Mouse (Mus musculus) spleen, adult 2 months (tissue): ENCODE measurements around the gene Tbc1d10a.

Source experiments
- CTCF ChIP-seq: fragments of 200-500 bp; IDR thresholded peaks from 2 replicates; pipeline ENCODE4 v1.5.1; 2011; ENCODE audit warnings: mild to moderate bottlenecking, inconsistent platforms; ENCODE audit not compliant: insufficient read depth, insufficient read length, insufficient replicate concordance; ENCODE audit errors: extremely low read depth
- POLR2A ChIP-seq: fragments of 200-500 bp; IDR thresholded peaks from 2 replicates; pipeline ENCODE4 v1.6.1; 2011; ENCODE audit warnings: low read depth, low read length, inconsistent platforms

DNA sequence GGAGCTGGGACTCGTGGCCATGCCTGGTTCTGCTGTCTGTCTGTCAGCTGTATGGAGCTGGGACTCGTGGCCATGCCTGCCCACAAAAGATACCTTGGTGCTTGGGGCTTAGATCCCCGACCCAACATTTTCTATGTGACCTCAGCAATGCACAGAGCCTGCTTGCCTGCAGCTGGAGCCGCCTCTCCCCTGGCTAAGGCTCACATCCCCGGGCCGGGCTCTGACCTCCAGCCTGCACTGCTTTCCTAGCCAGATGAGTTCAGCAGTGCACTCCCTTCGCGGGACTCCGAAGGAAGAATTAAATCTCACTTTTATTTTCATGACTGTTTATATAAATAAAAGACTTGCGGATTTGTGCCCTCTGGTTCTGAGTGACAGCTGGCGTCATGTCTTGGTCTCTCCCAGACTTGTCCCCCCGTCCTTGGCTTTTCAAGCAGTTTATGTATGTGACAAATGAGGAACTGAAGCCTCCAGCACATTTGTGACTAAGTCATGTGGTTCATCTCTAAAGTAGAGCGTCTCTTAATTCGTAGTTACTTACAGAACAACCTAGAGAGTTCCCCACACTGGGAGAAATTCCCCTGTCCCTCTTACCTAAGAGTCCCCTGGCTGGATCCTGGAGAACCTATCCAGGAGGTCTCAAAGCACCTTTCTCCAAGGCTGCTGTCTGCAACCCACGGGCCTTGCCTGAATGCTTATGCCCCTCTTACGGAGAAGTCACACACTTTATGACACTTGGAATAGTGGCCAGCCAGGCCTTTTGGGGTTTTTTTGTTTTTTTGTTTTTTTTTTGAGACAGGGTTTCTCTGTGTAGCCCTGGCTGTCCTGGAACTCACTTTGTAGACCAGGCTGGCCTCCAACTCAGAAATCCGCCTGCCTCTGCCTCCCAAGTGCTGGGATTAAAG lies 35.7 kb downstream of the Tbc1d10a start:
- no peak for TF ChIP-seq CTCF
- no peak for TF ChIP-seq POLR2A
